Mouse (Mus musculus): Measurements from ENCODE around the gene Syt17. TPM values are rescaled to one million over a fixed set of nuclear protein-coding genes. Genes with fewer than 3 reads are reported as not detected.

The Syt17 gene
- polyA plus RNA-seq, 1 experiment from 2014 or later = 13.6 TPM

DNA sequence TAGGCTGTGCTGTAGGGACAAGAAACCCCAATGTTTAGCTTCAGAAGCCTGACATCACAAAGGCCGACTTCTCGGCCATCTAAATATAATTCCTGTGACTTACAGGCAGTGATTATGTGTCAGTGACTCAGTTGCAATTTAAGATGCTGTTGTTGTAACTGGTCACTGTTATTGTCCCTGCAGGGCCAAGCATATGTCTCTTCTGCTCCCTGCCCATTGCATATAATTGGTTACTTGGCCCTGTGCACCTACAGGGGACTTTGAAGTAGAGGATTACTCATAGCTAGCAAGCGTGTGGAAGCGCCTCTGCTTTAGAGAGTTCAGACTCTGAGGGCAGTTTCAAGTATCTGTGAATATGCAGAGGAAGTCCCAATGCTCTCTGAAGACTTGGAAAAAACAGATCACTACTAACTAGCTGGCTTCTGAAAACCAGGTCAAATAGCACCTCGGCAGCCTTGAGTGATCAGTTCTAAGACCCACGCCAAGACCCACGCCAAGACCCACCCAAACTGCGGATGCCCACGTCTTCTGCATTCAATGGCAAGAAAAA is 32.2 kb upstream of the Syt17 start:
- WGBS = 80% methylated on average over 9 of the region's 9 CpGs
- Histone ChIP-seq H3K9ac (ENCODE audit: low read depth, low read length) (no peak overlapping the region), H3K4me2 (ENCODE audit: low read length) (no peak overlapping the region), H3K36me3 (ENCODE audit: insufficient read depth, low read length) (no peaks in the 10 kb centered on the region), H3K4me1 (replicated peaks; ENCODE audit: insufficient read depth, low read length) (peaks cover 9% of the 10 kb centered on the region; the same call in 1 of the 2 replicates), H3K9me3 (replicated peaks; ENCODE audit: low read length) (no peaks in the 10 kb centered on the region), H3K4me3 (replicated peaks; ENCODE audit: low read depth, low read length) (no peak overlapping the region), H3K27ac (no peak overlapping the region), H3K27me3 (ENCODE audit: insufficient read depth, low read length) (no peaks in the 10 kb centered on the region)
- no peak for TF ChIP-seq CTCF (IDR thresholded peaks at IDR 0.05; ENCODE audit: low read depth)
- no peak for DNase-seq (ENCODE audit: low spot score)
- no peak for ATAC-seq (replicated peaks; ENCODE audit: low FRiP score, low read depth)

DNA sequence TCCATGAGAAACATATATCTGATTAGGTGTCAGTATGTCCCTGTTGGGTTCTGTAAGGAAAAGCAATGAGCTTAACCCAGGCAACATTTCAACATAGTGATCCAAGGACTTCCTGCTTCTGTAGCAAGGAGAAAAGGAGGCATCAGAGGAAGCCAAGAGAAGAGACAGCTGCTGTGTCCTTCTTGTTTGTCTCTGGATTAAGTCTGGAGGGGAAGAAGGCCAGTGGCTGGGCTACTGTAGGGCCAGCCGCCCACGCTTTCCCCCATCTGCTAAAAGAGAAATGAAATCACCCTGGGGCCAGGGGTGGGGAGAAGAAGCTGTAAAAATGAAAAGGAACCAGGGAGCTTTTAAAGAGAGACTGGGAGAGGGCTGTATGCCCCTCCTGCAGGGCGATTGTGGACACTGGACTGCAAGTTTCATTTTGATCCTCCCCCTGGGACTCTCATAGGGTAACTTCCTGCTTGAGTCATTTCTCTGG is 30.9 kb upstream of the Syt17 start:
- peak; percentile 11; the same call in 1 of the 2 replicates for TF ChIP-seq CTCF (IDR thresholded peaks at IDR 0.05; ENCODE audit: low read depth)
- H3K27me3 ChIP-seq (ENCODE audit: insufficient read depth, low read length) = no peaks in the 10 kb centered on the region
- H3K36me3 ChIP-seq (ENCODE audit: insufficient read depth, low read length) = no peaks in the 10 kb centered on the region
- H3K4me2 ChIP-seq (ENCODE audit: low read length) = no peak overlapping the region
- WGBS = 29% methylated on average over 3 of the region's 3 CpGs
- H3K9ac ChIP-seq (ENCODE audit: low read depth, low read length) = 0 out of 2 replicates have a peak overlapping the region, but pooled peaks have one; percentile 1
- H3K4me3 ChIP-seq (replicated peaks; ENCODE audit: low read depth, low read length) = no peak overlapping the region
- H3K27ac ChIP-seq = peak overlapping the region; percentile 71
- no peaks in the 10 kb centered on the region for H3K9me3 ChIP-seq (replicated peaks; ENCODE audit: low read length)
- ATAC-seq (replicated peaks; ENCODE audit: low FRiP score, low read depth) (peak; percentile 81), DNase-seq (ENCODE audit: low spot score) (peak; percentile 89)
- H3K4me1 ChIP-seq (replicated peaks; ENCODE audit: insufficient read depth, low read length) = peaks cover 9% of the 10 kb centered on the region; the same call in 1 of the 2 replicates

DNA sequence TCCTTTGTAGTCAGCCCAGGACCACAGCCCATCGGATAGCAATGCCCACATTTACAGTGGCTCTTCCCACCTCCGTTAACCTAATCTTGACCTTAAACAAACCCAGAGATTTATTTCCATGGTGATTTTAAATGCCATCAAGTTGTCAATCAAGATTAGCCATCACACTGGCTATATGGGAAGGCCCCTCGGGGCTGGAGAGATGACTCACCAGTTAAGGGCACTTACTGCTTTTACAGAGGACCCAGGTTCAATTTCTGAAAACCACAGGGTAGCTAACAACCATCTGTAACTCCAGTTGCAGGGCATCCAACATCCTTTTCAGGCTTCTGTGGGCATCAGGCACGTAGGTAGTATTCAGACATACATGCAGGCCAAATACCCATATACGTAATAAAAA is 28.4 kb upstream of the Syt17 start:
- Histone ChIP-seq H3K9ac (ENCODE audit: low read depth, low read length) (no peak overlapping the region), H3K27ac (no peak overlapping the region), H3K4me2 (ENCODE audit: low read length) (no peak overlapping the region), H3K9me3 (replicated peaks; ENCODE audit: low read length) (no peaks in the 10 kb centered on the region), H3K27me3 (ENCODE audit: insufficient read depth, low read length) (no peaks in the 10 kb centered on the region), H3K4me1 (replicated peaks; ENCODE audit: insufficient read depth, low read length) (peaks cover 9% of the 10 kb centered on the region; the same call in 1 of the 2 replicates), H3K4me3 (replicated peaks; ENCODE audit: low read depth, low read length) (no peak overlapping the region), H3K36me3 (ENCODE audit: insufficient read depth, low read length) (no peaks in the 10 kb centered on the region)
- WGBS = 68% methylated on average over 5 of the region's 5 CpGs
- DNase-seq (ENCODE audit: low spot score) (no peak), ATAC-seq (replicated peaks; ENCODE audit: low FRiP score, low read depth) (no peak)
- TF ChIP-seq CTCF (IDR thresholded peaks at IDR 0.05; ENCODE audit: low read depth) = no peak

GRCm38 (mm10) chr7:118475008-118475705 is 27.1 kb upstream of the Syt17 start:
- Histone ChIP-seq H3K4me1 (replicated peaks; ENCODE audit: insufficient read depth, low read length) (peaks cover 13% of the 10 kb centered on the region), H3K36me3 (ENCODE audit: insufficient read depth, low read length) (no peaks in the 10 kb centered on the region), H3K9me3 (replicated peaks; ENCODE audit: low read length) (no peaks in the 10 kb centered on the region), H3K4me3 (replicated peaks; ENCODE audit: low read depth, low read length) (no peak overlapping the region), H3K4me2 (ENCODE audit: low read length) (no peak overlapping the region), H3K27me3 (ENCODE audit: insufficient read depth, low read length) (no peaks in the 10 kb centered on the region), H3K9ac (ENCODE audit: low read depth, low read length) (no peak overlapping the region), H3K27ac (no peak overlapping the region)
- no peak for DNase-seq (ENCODE audit: low spot score)
- TF ChIP-seq CTCF (IDR thresholded peaks at IDR 0.05; ENCODE audit: low read depth) = no peak
- ATAC-seq (replicated peaks; ENCODE audit: low FRiP score, low read depth) = no peak
- 80% methylated on average over 7 of the region's 7 CpGs for WGBS

- H3K27me3 ChIP-seq (ENCODE audit: insufficient read depth, low read length) = no peaks in the 10 kb centered on the region
- H3K4me1 ChIP-seq (replicated peaks; ENCODE audit: insufficient read depth, low read length) = peaks cover 5% of the 10 kb centered on the region; the same call in 1 of the 2 replicates
- no peaks in the 10 kb centered on the region for H3K36me3 ChIP-seq (ENCODE audit: insufficient read depth, low read length)
- H3K9ac ChIP-seq (ENCODE audit: low read depth, low read length) = no peak overlapping the region
- 91% methylated on average over 1 of the region's 1 CpGs for WGBS
- DNase-seq (ENCODE audit: low spot score) = no peak
- no peaks in the 10 kb centered on the region for H3K9me3 ChIP-seq (replicated peaks; ENCODE audit: low read length)
- TF ChIP-seq CTCF (IDR thresholded peaks at IDR 0.05; ENCODE audit: low read depth) = no peak
- H3K4me3 ChIP-seq (replicated peaks; ENCODE audit: low read depth, low read length) = no peak overlapping the region
- H3K27ac ChIP-seq = no peak overlapping the region
- ATAC-seq (replicated peaks; ENCODE audit: low FRiP score, low read depth) = no peak
- no peak overlapping the region for H3K4me2 ChIP-seq (ENCODE audit: low read length)
These were observed 24.9 kb upstream of the Syt17 start for GRCm38 (mm10) chr7:118472886-118473285.

- H3K4me1 ChIP-seq (replicated peaks; ENCODE audit: insufficient read depth, low read length) = peaks cover 11% of the 10 kb centered on the region; the same call in 1 of the 2 replicates
- 85% methylated on average over 3 of the region's 3 CpGs for WGBS
- no peaks in the 10 kb centered on the region for H3K36me3 ChIP-seq (ENCODE audit: insufficient read depth, low read length)
- H3K9ac ChIP-seq (ENCODE audit: low read depth, low read length) = no peak overlapping the region
- no peak for ATAC-seq (replicated peaks; ENCODE audit: low FRiP score, low read depth)
- H3K27me3 ChIP-seq (ENCODE audit: insufficient read depth, low read length) = no peaks in the 10 kb centered on the region
- H3K27ac ChIP-seq = no peak overlapping the region
- no peak overlapping the region for H3K4me2 ChIP-seq (ENCODE audit: low read length)
- TF ChIP-seq CTCF (IDR thresholded peaks at IDR 0.05; ENCODE audit: low read depth) = no peak
- no peaks in the 10 kb centered on the region for H3K9me3 ChIP-seq (replicated peaks; ENCODE audit: low read length)
- no peak overlapping the region for H3K4me3 ChIP-seq (replicated peaks; ENCODE audit: low read depth, low read length)
- no peak for DNase-seq (ENCODE audit: low spot score)
These were observed 20.0 kb upstream of the Syt17 start for GRCm38 (mm10) chr7:118468060-118468459.
